Mouse (Mus musculus) liver, adult 2 months (tissue): ENCODE measurements around the gene Smurf2.

ENCODE experiments used
- CTCF ChIP-seq: fragments of 200-500 bp; IDR thresholded peaks from 2 replicates; pipeline ENCODE4 v1.5.1; 2011; ENCODE audit warnings: low read depth, low read length, control low read depth
- POLR2A ChIP-seq: fragments of 200-500 bp; IDR thresholded peaks from 2 replicates; pipeline ENCODE4 v1.6.1; 2011; ENCODE audit warnings: low read length, control low read depth; ENCODE audit not compliant: insufficient read depth; ENCODE audit errors: extremely low read depth

DNA sequence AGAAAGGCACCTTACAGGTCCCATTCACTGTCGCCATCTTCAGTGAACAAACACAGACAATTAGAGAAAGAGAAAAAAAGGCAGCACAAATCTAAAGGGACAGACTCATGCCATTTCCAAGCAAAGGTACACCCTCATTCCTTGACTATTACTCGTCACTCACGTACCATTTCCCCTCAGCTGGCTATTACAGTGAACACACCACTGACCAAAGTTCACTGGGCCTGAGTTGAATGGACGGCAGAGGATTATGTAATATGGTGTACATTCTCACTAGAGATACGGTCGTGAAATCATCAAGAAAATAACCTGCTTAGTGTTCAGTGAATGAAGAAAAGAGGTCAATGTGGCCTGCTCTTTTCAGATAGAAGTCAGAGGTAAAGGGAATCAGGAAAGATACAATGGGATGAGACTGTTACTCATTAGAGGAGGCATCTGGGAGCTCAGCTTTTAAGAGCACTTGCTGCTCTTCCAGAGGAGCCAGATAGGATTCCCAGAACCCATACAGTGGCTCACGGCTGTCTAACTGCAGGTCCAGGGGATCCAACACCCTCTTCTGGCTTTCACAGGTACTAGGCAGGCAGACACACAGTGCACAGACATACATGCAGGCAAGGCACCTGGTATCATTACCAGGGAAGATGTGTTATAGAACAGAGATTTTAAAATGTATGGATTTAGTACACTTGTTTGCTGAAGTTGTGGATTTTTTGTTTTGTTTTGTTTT is 107.9 kb downstream of the Smurf2 start:
- TF ChIP-seq POLR2A (no peak), CTCF (no peak)
